In genomic region chr10:7834671-7835225, GRCm38 (mm10) we compare ENCODE assay signal across 19 mouse cellular contexts. TPM values are rescaled to one million over a fixed set of nuclear protein-coding genes. Genes with fewer than 3 reads are reported as not detected.
DNase-seq lines count a peak whose midpoint lies in the region.
"Had no signal": no experiment of that assay in that cellular context is flagged by ENCODE, and none has a peak within 500 bp of the region (broad histone marks: within the 10 kb centered on the region; RNA-seq: fewer than 3 reads in every experiment).

No protein-coding gene starts in this region.

- peak overlapping the region; percentile 94 for H3K27ac ChIP-seq in macrophage
- H3K27ac ChIP-seq: embryonic facial prominence, embryonic 15.5 days; limb, embryonic 15.5 days; neural tube, embryonic 12.5 days had no signal

- H3K4me3 ChIP-seq in macrophage (ENCODE audit: inconsistent target) = peak overlapping the region; percentile 53; the same call in 1 of the 2 replicates
- H3K4me3 ChIP-seq: embryonic facial prominence, embryonic 15.5 days; heart, embryonic 12.5 days; limb, embryonic 15.5 days; neural tube, embryonic 12.5 days had no signal

- peaks cover 14% of the 10 kb centered on the region for H3K36me3 ChIP-seq in macrophage (ENCODE audit: inconsistent target)
- H3K36me3 ChIP-seq: embryonic facial prominence, embryonic 15.5 days; heart, embryonic 12.5 days; limb, embryonic 15.5 days; neural tube, embryonic 12.5 days had no signal

- DNase-seq in CD4-positive helper T cell, adult 2 months (ENCODE audit: low read depth, low spot score) = peak; percentile 58
- DNase-seq in CD8-positive naive resting alpha-beta T cell, adult 2 months (ENCODE audit: low read depth in 2 of 2, low spot score in 2 of 2) = peak; percentile 27 to 34
- peak; percentile 68 for DNase-seq in thymus, postnatal 0 days (ENCODE audit: low spot score)
- DNase-seq in kidney, postnatal 10 days = no peak
- no peak for DNase-seq in left cerebral cortex, postnatal 10 days (ENCODE audit: extremely low spot score in 1 of 2, low spot score in 2 of 2)
- no peak for DNase-seq in layer of hippocampus, adult 9-10 months (ENCODE audit: low spot score)
- DNase-seq in left cerebral cortex, postnatal 25 days (ENCODE audit: low spot score in 2 of 2) = no peak
- DNase-seq: cerebellum, postnatal 10 days; embryo, embryonic 11 days; gastrocnemius, postnatal 14 days; kidney, adult 18-20 months; kidney, postnatal 36 days; right cerebral cortex, postnatal 25 days had no signal

- intact Hi-C loops in left cerebral cortex, postnatal 10 days (cut with DNase I) = no loop called here
- intact Hi-C loops in left cerebral cortex, postnatal 25 days (cut with DNase I) = no loop called here

- peaks cover 79% of the 10 kb centered on the region for H3K79me2 ChIP-seq in macrophage (ENCODE audit: inconsistent target)

- WGBS in macrophage (ENCODE audit: missing documents) = 58% methylated on average over 10 of the region's 10 CpGs

RNA-seq across cellular contexts. Expression of gene Zc3h12d, which starts 2.5 kb away (rescaled TPM):
- total RNA-seq in macrophage (2018; cell fraction: chromatin; rRNA removed) = 10 to 100 TPM in 25 of 26 experiments, 1 to 10 TPM in 1; 4.7 to 61.5 (median 37.4) TPM
- 10 to 100 TPM; 15.6 to 52.4 (median 36.1) TPM for total RNA-seq in macrophage (2018; cell fraction: cytosol; rRNA removed)
- total RNA-seq in macrophage (2018; cell fraction: nucleus; rRNA removed) = 10 to 100 TPM; 13.9 to 70.5 (median 35.9) TPM
- polyA plus RNA-seq in macrophage (2018) = 21.6 to 37.6 TPM (median 28.7 TPM) in 3 replicates
- 2.4 and 2.5 TPM in 2 replicates for polyA plus RNA-seq in thymus, postnatal 0 days (2015; fragmentation: Nextera tagmentation; extraction: Ambion mirVana)
- total RNA-seq in left cerebral cortex, postnatal 10 days (2021) = under 1 TPM; 0.14 to 0.28 TPM
- under 1 TPM; 0.11 to 0.14 TPM for total RNA-seq in left cerebral cortex, postnatal 25 days (2021)
- total RNA-seq: gastrocnemius, postnatal 14 days; megakaryocyte-erythroid progenitor cell, adult 5-6 weeks had no signal

RNA-seq across cellular contexts. Expression of gene Ppil4, which starts 42.1 kb away (rescaled TPM):
- 100 to 1,000 TPM in 10 of 26 experiments, 10 to 100 TPM in 16; 56.8 to 125 (median 91.4) TPM for total RNA-seq in macrophage (2018; cell fraction: chromatin; rRNA removed)
- 10 to 100 TPM; 12.3 to 23.8 (median 18.5) TPM for total RNA-seq in macrophage (2018; cell fraction: cytosol; rRNA removed)
- 10 to 100 TPM; 29.0 to 79.5 (median 40.9) TPM for total RNA-seq in macrophage (2018; cell fraction: nucleus; rRNA removed)
- polyA plus RNA-seq in macrophage (2018) = 19.7 to 34.0 TPM (median 19.9 TPM) in 3 replicates
- 49.8 and 52.5 TPM in 2 replicates for polyA plus RNA-seq in thymus, postnatal 0 days (2015; fragmentation: Nextera tagmentation; extraction: Ambion mirVana)
- total RNA-seq in left cerebral cortex, postnatal 10 days (2021) = 10 to 100 TPM; 34.5 to 35.2 TPM
- total RNA-seq in left cerebral cortex, postnatal 25 days (2021) = 10 to 100 TPM; 32.9 to 33.7 TPM

RNA-seq across cellular contexts. Expression of gene Ginm1, which starts 42.1 kb away (rescaled TPM):
- 10 to 100 TPM in 25 of 26 experiments, 1 to 10 TPM in 1; 7.6 to 29.6 (median 17.7) TPM for total RNA-seq in macrophage (2018; cell fraction: chromatin; rRNA removed)
- 10 to 100 TPM; 27.4 to 59.7 (median 38.1) TPM for total RNA-seq in macrophage (2018; cell fraction: cytosol; rRNA removed)
- total RNA-seq in macrophage (2018; cell fraction: nucleus; rRNA removed) = 10 to 100 TPM; 17.9 to 72.3 (median 34.0) TPM
- polyA plus RNA-seq in macrophage (2018) = 42.7 to 123 TPM (median 50.0 TPM) in 3 replicates
- 58.0 and 67.5 TPM in 2 replicates for polyA plus RNA-seq in thymus, postnatal 0 days (2015; fragmentation: Nextera tagmentation; extraction: Ambion mirVana)
- 10 to 100 TPM; 20.3 to 23.7 TPM for total RNA-seq in left cerebral cortex, postnatal 10 days (2021)
- total RNA-seq in left cerebral cortex, postnatal 25 days (2021) = 10 to 100 TPM; 15.8 to 19.0 TPM

Comparison
In these comparisons a context has a peak if more than half of its experiments do, and no peak if none do; other contexts are left out.
1. DNase-seq: peak in CD4-positive helper T cell, adult 2 months (single experiment), CD8-positive naive resting alpha-beta T cell, adult 2 months (2 of 2) and thymus, postnatal 0 days (single experiment); none in kidney, postnatal 10 days (single experiment), left cerebral cortex, postnatal 10 days (0 of 2), layer of hippocampus, adult 9-10 months (single experiment) and left cerebral cortex, postnatal 25 days (0 of 2).